Mouse (Mus musculus) cerebellum, adult 2 months (tissue): ENCODE measurements around the gene Gpn2.

Source experiments
- CTCF ChIP-seq: fragments of 200-500 bp; IDR thresholded peaks from 2 replicates; pipeline ENCODE4 v1.5.1; 2011; ENCODE audit warnings: low read depth, mild to moderate bottlenecking, control low read depth, low read length, moderate library complexity, borderline replicate concordance; ENCODE audit not compliant: insufficient read depth
- POLR2A ChIP-seq: fragments of 200-500 bp; IDR thresholded peaks from 2 replicates; pipeline ENCODE4 v1.6.1; 2011; ENCODE audit warnings: low read length, control low read depth, borderline replicate concordance; ENCODE audit not compliant: insufficient read depth

- no peak for TF ChIP-seq POLR2A
- TF ChIP-seq CTCF: no peak
Observed at GRCm38 (mm10) chr4:133613867-133614266, 29.7 kb downstream of the Gpn2 start.
